Mouse (Mus musculus) MEL (cell line): ENCODE results near the gene Arhgap23.

Experiments used
- CTCF ChIP-seq, 3 experiments: IDR thresholded peaks in 2 of 3; conservative IDR thresholded peaks in 1 of 3; 2 replicates each; pipeline ENCODE4 v1.5.1; 2011 to 2012; ENCODE audit warnings: low read length in 3 of 3, low read depth in 2 of 3, mild to moderate bottlenecking in 2 of 3, improper control_type of control experiment in 1 of 3, inconsistent platforms in 1 of 3, mixed read lengths in 1 of 3, moderate library complexity in 1 of 3; ENCODE audit not compliant: control insufficient read depth in 1 of 3, insufficient read depth in 1 of 3, poor library complexity in 1 of 3, severe bottlenecking in 1 of 3
- JUND ChIP-seq: IDR thresholded peaks from 2 replicates; pipeline ENCODE4 v1.6.1; 2011; ENCODE audit warnings: low read depth, mild to moderate bottlenecking, improper control_type of control experiment, low read length
- MAX ChIP-seq: IDR thresholded peaks from 2 replicates; pipeline ENCODE4 v1.6.1; 2011; ENCODE audit warnings: low read length, improper control_type of control experiment
- TAL1 ChIP-seq: IDR thresholded peaks from 2 replicates; pipeline ENCODE4 v1.6.1; 2012; ENCODE audit warnings: mild to moderate bottlenecking, inconsistent platforms, low read length, moderate library complexity, mixed read lengths

DNA sequence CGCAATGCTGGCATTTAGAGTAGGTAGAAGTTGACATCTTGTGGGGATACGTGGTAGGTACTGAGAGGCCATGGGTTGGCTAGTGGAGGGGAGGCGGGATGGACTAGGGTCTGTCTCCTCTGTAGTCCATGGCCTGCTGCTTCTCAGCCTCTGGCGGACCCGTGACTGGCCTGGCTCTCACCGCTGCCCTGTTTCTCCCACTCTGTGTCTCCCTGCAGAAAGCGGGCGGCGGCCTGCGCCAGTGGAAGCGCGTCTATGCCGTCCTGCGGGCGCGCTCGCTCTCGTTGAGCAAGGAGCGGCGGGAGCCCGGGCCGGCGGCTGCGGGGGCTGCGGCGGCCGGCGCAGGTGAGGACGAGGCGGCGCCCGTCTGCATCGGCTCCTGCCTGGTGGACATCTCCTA is 47.8 kb downstream of the Arhgap23 start:
- TF ChIP-seq TAL1 = no peak
- no peak for TF ChIP-seq MAX
- TF ChIP-seq CTCF (IDR thresholded peaks at IDR 0.05 in 2 of 3, conservative IDR thresholded peaks at IDR 0.05 in 1 of 3; ENCODE audit: control insufficient read depth in 1 of 3, insufficient read depth in 1 of 3, low read depth in 2 of 3, low read length in 3 of 3, poor library complexity in 1 of 3, severe bottlenecking in 1 of 3) = no peak
- TF ChIP-seq JUND = no peak
